Mouse (Mus musculus): ENCODE data around the gene Tlcd2. TPM values are rescaled to one million over a fixed set of nuclear protein-coding genes. Genes with fewer than 3 reads are reported as not detected.
A peak's percentile ranks its signal among the peaks of the same experiment; 100 is the strongest.

The Tlcd2 gene
- polyA plus RNA-seq, 1 experiment from 2014 or later: 24.2 TPM

DNA sequence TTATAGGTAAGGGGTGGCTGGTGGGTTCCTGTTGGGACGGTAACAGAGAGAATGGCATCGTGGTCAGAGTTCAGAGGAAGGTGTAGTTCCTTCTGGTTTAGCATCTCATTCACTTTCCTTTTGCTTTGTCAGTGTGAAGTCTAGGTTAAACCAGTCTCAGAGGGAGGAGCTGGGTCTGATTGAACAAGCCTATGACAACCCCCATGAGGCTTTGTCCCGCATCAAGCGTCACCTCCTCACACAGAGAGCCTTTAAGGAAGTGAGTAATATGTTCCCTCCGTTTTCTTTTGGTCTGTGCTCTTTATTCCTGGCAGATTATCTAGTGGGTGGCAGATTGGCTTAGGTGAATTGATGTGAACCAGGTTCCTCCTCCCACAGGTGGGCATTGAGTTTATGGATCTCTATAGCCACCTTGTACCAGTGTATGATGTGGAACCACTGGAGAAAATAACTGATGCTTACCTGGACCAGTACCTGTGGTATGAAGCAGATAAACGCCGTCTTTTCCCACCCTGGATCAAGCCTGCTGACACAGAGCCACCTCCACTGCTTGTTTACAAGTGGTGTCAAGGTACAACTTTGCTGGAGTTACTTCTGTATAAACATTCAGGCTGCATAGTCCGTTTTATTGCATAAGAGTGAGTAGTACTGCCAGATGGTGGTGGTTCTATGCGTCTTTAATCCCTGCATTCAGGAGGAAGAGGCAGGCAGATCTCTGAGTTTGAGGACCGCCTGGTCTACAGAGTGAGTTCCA is 33.0 kb downstream of the Tlcd2 start:
- no peaks in the 10 kb centered on the region for H3K9me3 ChIP-seq (ENCODE audit: low read depth, low read length)
- no peak overlapping the region for H3K4me3 ChIP-seq (ENCODE audit: low read depth, low read length)
- ATAC-seq (ENCODE audit: insufficient read depth): no peak
- H3K27ac ChIP-seq (ENCODE audit: low read depth): no peak overlapping the region
- no peaks in the 10 kb centered on the region for H3K4me1 ChIP-seq (ENCODE audit: insufficient read depth)
- no peak overlapping the region for H3K4me2 ChIP-seq
- H3K36me3 ChIP-seq (ENCODE audit: insufficient read depth): peaks cover 100% of the 10 kb centered on the region
- H3K27me3 ChIP-seq (ENCODE audit: insufficient read depth, low read length): no peaks in the 10 kb centered on the region
- WGBS: 88% methylated on average over 10 of the region's 10 CpGs
- TF ChIP-seq CTCF (IDR thresholded peaks at IDR 0.05; ENCODE audit: low read depth): no peak
- DNase-seq: no peak
- no peak overlapping the region for H3K9ac ChIP-seq

DNA sequence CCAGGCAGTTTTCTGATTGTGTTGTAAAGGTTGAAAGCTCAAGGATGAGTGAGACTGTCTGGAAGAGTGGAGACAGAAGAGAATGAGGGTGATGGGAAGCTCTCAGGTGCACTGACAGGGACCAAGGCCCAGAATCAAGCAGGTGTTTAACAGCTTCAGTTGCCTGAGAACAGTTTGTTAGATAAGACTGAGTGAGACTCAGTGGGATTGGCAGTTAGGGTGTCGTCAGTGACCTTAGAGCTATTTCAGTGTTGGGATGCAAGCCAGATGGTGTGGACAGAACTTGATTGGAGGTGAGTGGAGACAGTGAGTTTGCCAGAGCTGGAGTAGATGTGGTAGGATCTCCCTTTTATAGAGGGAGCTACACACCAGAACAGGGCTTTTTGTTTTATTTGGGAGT is 36.6 kb downstream of the Tlcd2 start:
- Histone ChIP-seq H3K36me3 (ENCODE audit: insufficient read depth) (peaks cover 100% of the 10 kb centered on the region), H3K27ac (ENCODE audit: low read depth) (no peak overlapping the region), H3K9ac (no peak overlapping the region), H3K4me1 (ENCODE audit: insufficient read depth) (no peaks in the 10 kb centered on the region), H3K4me2 (no peak overlapping the region), H3K4me3 (ENCODE audit: low read depth, low read length) (no peak overlapping the region), H3K27me3 (ENCODE audit: insufficient read depth, low read length) (no peaks in the 10 kb centered on the region), H3K9me3 (ENCODE audit: low read depth, low read length) (no peaks in the 10 kb centered on the region)
- ATAC-seq (ENCODE audit: insufficient read depth) (no peak), DNase-seq (no peak)
- 64% methylated on average over 1 of the region's 1 CpGs for WGBS
- TF ChIP-seq CTCF (IDR thresholded peaks at IDR 0.05; ENCODE audit: low read depth): no peak

DNA sequence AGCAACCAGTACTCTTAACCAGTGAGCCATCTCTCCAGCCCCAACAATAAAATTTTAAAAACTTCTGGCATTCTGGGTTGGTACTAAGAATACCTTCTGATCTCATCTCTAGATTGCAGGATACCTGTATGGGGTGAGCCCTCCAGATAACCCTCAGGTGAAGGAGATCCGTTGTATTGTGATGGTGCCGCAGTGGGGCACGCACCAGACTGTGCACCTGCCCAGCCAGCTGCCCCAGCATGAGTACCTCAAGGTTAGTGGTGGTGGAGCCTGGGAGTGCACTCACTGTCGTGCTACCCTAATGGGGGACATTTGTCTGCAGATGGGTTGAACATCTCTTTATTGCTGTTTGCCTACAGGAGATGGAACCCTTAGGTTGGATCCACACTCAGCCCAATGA is 46.6 kb downstream of the Tlcd2 start:
- H3K4me1 ChIP-seq (ENCODE audit: insufficient read depth): peaks cover 8% of the 10 kb centered on the region
- no peaks in the 10 kb centered on the region for H3K9me3 ChIP-seq (ENCODE audit: low read depth, low read length)
- no peak overlapping the region for H3K27ac ChIP-seq (ENCODE audit: low read depth)
- TF ChIP-seq CTCF (IDR thresholded peaks at IDR 0.05; ENCODE audit: low read depth): no peak
- H3K4me3 ChIP-seq (ENCODE audit: low read depth, low read length): no peak overlapping the region
- no peak overlapping the region for H3K9ac ChIP-seq
- H3K4me2 ChIP-seq: no peak overlapping the region
- H3K27me3 ChIP-seq (ENCODE audit: insufficient read depth, low read length): no peaks in the 10 kb centered on the region
- DNase-seq (no peak), ATAC-seq (ENCODE audit: insufficient read depth) (no peak)
- 92% methylated on average over 4 of the region's 4 CpGs for WGBS
- peaks cover 66% of the 10 kb centered on the region for H3K36me3 ChIP-seq (ENCODE audit: insufficient read depth)

DNA sequence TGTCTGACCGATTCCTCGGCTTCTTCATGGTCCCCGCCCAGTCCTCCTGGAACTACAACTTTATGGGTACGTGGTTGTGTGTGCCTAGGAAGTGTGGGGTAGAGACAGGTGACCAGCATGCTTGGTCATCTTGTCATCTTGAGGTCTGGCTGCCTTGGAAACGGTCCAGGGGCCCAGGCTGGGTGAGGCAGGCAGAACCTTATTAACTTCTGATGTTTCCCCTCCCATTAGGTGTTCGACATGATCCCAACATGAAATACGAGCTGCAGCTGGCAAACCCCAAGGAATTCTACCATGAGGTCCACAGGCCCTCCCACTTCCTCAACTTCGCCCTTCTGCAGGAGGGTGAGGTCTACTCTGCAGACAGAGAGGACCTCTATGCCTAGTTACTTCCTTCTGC is 47.4 kb downstream of the Tlcd2 start:
- no peak for TF ChIP-seq CTCF (IDR thresholded peaks at IDR 0.05; ENCODE audit: low read depth)
- WGBS: 65% methylated on average over 8 of the region's 8 CpGs
- Histone ChIP-seq H3K27me3 (ENCODE audit: insufficient read depth, low read length) (no peaks in the 10 kb centered on the region), H3K9me3 (ENCODE audit: low read depth, low read length) (no peaks in the 10 kb centered on the region), H3K4me1 (ENCODE audit: insufficient read depth) (peaks cover 8% of the 10 kb centered on the region), H3K4me2 (no peak overlapping the region), H3K27ac (ENCODE audit: low read depth) (no peak overlapping the region), H3K4me3 (ENCODE audit: low read depth, low read length) (no peak overlapping the region), H3K9ac (no peak overlapping the region), H3K36me3 (ENCODE audit: insufficient read depth) (peaks cover 58% of the 10 kb centered on the region)
- peak; percentile 9 for DNase-seq
- no peak for ATAC-seq (ENCODE audit: insufficient read depth)

DNA sequence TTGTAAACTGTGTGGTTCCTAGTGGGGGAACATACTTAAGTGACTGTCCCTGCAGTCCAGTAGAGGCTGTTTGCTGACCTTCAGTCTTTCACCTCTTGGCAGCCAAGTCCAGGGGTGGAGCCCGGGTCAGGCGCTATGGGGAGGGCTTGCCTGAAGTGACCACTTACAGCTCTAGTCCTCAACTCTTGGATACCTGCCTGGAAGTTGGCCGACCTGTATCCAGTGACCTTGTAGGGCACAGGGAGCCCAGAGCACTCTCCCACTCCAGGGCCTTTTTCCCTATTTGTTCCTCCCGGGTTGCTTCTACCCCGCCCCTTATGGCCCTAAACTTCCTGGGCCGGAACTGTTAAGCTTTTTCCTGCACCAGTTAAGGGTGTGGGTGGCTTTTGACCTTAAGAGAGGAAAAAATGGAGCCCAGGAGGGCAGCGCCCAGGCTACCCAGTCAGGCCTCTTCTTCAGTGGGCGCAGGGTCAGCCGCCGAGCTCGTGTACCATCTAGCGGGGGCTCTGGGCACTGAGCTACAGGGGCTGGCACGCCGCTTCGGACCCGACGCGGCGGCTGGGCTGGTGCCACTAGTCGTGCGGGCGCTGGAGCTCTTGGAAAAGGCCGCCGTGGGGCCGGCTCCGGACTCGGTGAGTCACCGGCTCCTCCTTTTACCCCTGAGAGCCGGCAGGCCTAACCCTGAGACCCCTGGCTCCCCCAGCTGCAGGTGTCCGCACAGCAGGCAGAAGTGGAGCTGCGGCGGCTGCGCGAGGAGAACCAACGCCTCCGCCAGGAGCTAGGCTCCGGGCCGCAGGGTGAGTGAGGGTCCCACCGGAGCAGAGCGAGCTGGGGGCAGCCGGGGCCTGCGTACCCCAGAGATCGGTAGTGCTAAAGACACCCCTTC is 48.5 kb downstream of the Tlcd2 start, which contains the start of gene Rilp:
TSS of gene Rilp (plus strand) at position 354 of the 886 bp plus-strand sequence.
- H3K4me3 ChIP-seq (ENCODE audit: low read depth, low read length): peak within 1 kb of the TSS; percentile 47
- H3K4me1 ChIP-seq (ENCODE audit: insufficient read depth): peaks cover 8% of the 10 kb centered on the region
- ATAC-seq (ENCODE audit: insufficient read depth) (peak; percentile 70), DNase-seq (peak; percentile 71)
- no peaks in the 10 kb centered on the region for H3K27me3 ChIP-seq (ENCODE audit: insufficient read depth, low read length)
- 2% methylated on average over 43 of the region's 43 CpGs for WGBS
- H3K9me3 ChIP-seq (ENCODE audit: low read depth, low read length): no peaks in the 10 kb centered on the region
- peak within 1 kb of the TSS; percentile 82 for H3K27ac ChIP-seq (ENCODE audit: low read depth)
- peak; percentile 46 for TF ChIP-seq CTCF (IDR thresholded peaks at IDR 0.05; ENCODE audit: low read depth)
- H3K4me2 ChIP-seq: peak within 1 kb of the TSS; percentile 99
- peaks cover 48% of the 10 kb centered on the region for H3K36me3 ChIP-seq (ENCODE audit: insufficient read depth)
- peak within 1 kb of the TSS; percentile 56 for H3K9ac ChIP-seq

DNA sequence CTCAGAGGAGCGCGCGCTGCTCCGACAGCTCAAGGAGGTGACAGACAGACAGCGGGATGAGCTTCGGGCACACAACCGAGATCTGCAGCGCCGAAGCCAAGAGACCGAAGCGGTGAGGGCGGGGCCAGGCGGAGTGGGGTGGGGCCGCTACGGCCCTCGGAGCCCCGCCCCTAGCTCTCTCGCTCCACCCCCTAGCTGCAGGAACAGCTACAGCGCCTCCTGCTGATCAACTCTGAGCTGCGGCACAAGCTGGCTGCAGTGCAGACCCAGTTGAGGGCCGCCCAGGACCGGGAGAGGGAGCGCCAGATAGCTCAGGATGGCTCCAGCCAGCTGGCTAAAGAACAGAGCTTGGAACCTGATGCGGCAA is 49.1 kb downstream of the Tlcd2 start:
- 2% methylated on average over 24 of the region's 24 CpGs for WGBS
- Histone ChIP-seq H3K27me3 (ENCODE audit: insufficient read depth, low read length) (no peaks in the 10 kb centered on the region), H3K4me1 (ENCODE audit: insufficient read depth) (peaks cover 8% of the 10 kb centered on the region), H3K9ac (peak overlapping the region; percentile 56), H3K4me2 (peak overlapping the region; percentile 99), H3K27ac (ENCODE audit: low read depth) (peak overlapping the region; percentile 82), H3K9me3 (ENCODE audit: low read depth, low read length) (no peaks in the 10 kb centered on the region), H3K4me3 (ENCODE audit: low read depth, low read length) (peak overlapping the region; percentile 47), H3K36me3 (ENCODE audit: insufficient read depth) (peaks cover 41% of the 10 kb centered on the region)
- DNase-seq (peak; percentile 95), ATAC-seq (ENCODE audit: insufficient read depth) (peak; percentile 89)
- TF ChIP-seq CTCF (IDR thresholded peaks at IDR 0.05; ENCODE audit: low read depth): peak; percentile 91

DNA sequence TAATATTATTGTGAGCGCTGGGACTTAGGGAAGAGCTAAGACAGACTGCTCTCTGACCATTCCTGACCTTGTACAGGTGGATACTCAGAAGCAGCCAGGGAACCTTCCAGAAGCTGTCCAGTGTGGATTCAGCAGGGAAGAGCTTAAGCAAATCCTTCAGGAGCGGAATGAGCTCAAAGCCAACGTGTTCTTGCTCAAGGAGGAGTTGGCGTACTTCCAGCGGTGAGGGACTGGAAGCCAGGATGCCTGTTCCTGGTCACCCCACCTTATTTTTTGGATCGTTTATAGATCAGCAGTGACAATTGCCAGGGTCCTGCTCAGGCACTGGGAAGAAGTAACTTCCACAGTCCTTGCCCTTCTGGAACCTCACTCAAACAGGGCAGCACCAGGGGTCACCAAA is 49.7 kb downstream of the Tlcd2 start:
- Histone ChIP-seq H3K27ac (ENCODE audit: low read depth) (no peak overlapping the region), H3K9me3 (ENCODE audit: low read depth, low read length) (no peaks in the 10 kb centered on the region), H3K27me3 (ENCODE audit: insufficient read depth, low read length) (no peaks in the 10 kb centered on the region), H3K36me3 (ENCODE audit: insufficient read depth) (peaks cover 35% of the 10 kb centered on the region), H3K4me1 (ENCODE audit: insufficient read depth) (peaks cover 8% of the 10 kb centered on the region), H3K4me2 (no peak overlapping the region), H3K9ac (no peak overlapping the region), H3K4me3 (ENCODE audit: low read depth, low read length) (no peak overlapping the region)
- ATAC-seq (ENCODE audit: insufficient read depth) (no peak), DNase-seq (peak; percentile 30)
- 72% methylated on average over 6 of the region's 6 CpGs for WGBS
- TF ChIP-seq CTCF (IDR thresholded peaks at IDR 0.05; ENCODE audit: low read depth): no peak

Measured in lung, embryonic 14.5 days (tissue).